Mouse (Mus musculus): ENCODE data around the gene Ftl1. TPM values are rescaled to one million over a fixed set of nuclear protein-coding genes. Genes with fewer than 3 reads are reported as not detected.

Gene Ftl1
- total and polyA plus RNA-seq, 3 experiments: 31.2 to 1,027 (median 142) TPM

- TF ChIP-seq UBTF (IDR thresholded peaks at IDR 0.05; ENCODE audit: low read depth, low read length) (no peak), CHD1 (IDR thresholded peaks at IDR 0.05; ENCODE audit: low read depth, low read length) (0 out of 2 replicates have a peak, but pooled peaks have one; percentile 52), MAZ (IDR thresholded peaks at IDR 0.05; ENCODE audit: low read depth, low read length) (0 out of 2 replicates have a peak, but pooled peaks have one; percentile 17), GABPA (IDR thresholded peaks at IDR 0.05; ENCODE audit: insufficient replicate concordance, low read depth, low read length) (no peak; the same call in 1 of the 2 replicates), MXI1 (IDR thresholded peaks at IDR 0.05; ENCODE audit: low read depth, low read length) (peak; percentile 94; the same call in 1 of the 2 replicates), EP300 (IDR thresholded peaks at IDR 0.05; ENCODE audit: low read length) (0 out of 2 replicates have a peak, but pooled peaks have one; percentile 5), USF2 (conservative IDR thresholded peaks at IDR 0.05; ENCODE audit: low read depth, low read length) (peak; percentile 99), SMC3 (IDR thresholded peaks at IDR 0.05; ENCODE audit: low read depth, low read length) (no peak), MAX (IDR thresholded peaks at IDR 0.05; ENCODE audit: low read length) (peak; percentile 99), SIN3A (IDR thresholded peaks at IDR 0.05; ENCODE audit: low read length) (peak; percentile 87), TCF12 (IDR thresholded peaks at IDR 0.05; ENCODE audit: low read depth, low read length) (peak; percentile 79; the same call in 1 of the 2 replicates), IRF4 (IDR thresholded peaks at IDR 0.05; ENCODE audit: low read depth, low read length) (peak; percentile 65)
Observed at GRCm38 (mm10) chr7:45466283-45467089, 6.8 kb upstream of the Ftl1 start, which contains the start of gene Bax (continued).

- peak overlapping the region; percentile 68 for H3K27ac ChIP-seq (ENCODE audit: insufficient read depth, low read depth)
Observed at GRCm38 (mm10) chr7:45465549-45465948, 5.9 kb upstream of the Ftl1 start.

More at GRCm38 (mm10) chr7:45465549-45465948, 5.9 kb upstream of the Ftl1 start:
- Histone ChIP-seq H3K79me2 (replicated peaks; ENCODE audit: control insufficient read depth, extremely low read depth, insufficient read depth, poor library complexity, severe bottlenecking) (peaks cover 30% of the 10 kb centered on the region), H3K9me3 (replicated peaks; ENCODE audit: low read length) (peaks cover 3% of the 10 kb centered on the region), H3K4me1 (ENCODE audit: control insufficient read depth in 1 of 2, insufficient read depth in 2 of 2) (peaks cover 14 to 35% of the 10 kb centered on the region in 2 experiments), H3K4me2 (ENCODE audit: insufficient read depth, low read depth, poor library complexity, severe bottlenecking) (peak overlapping the region; percentile 78), H3K27me3 (replicated peaks) (no peaks in the 10 kb centered on the region), H3K36me3 (replicated peaks in 1 of 2; ENCODE audit: control insufficient read depth in 1 of 2, insufficient read depth in 1 of 2, low read length in 1 of 2) (peaks cover 24 to 35% of the 10 kb centered on the region in 2 experiments), H3K4me3 (replicated peaks in 1 of 3; ENCODE audit: low read depth in 2 of 3, low read length in 2 of 3, poor library complexity in 1 of 3) (peak overlapping the region; percentile 73 to 81 (median 77)), H3K9ac (ENCODE audit: insufficient read depth, low read depth) (peak overlapping the region; percentile 81)
- in situ Hi-C loops (cut with MboI; ENCODE audit: low pct_ligation_motif_present, low pct_unique_long_range_greater_than_20kb, low sequenced_read_pairs): loop anchor here (5.0 to 10.0 kb wide), 2 partner anchors 97 to 219 kb away; partner anchors contain the start of gene Ntn5
- DNase-seq (ENCODE audit: extremely low read depth): peak; percentile 71
- dilution Hi-C loops (cut with MboI; ENCODE audit: extremely low pct_ligation_motif_present, extremely low pct_unique_long_range_greater_than_20kb, low sequenced_read_pairs): no loop called here
- TF ChIP-seq MEF2A (IDR thresholded peaks at IDR 0.05; ENCODE audit: borderline replicate concordance, low read depth, low read length) (peak; percentile 65; the same call in 1 of the 2 replicates), E2F4 (IDR thresholded peaks at IDR 0.05; ENCODE audit: insufficient replicate concordance, low read depth, low read length) (no peak), USF1 (IDR thresholded peaks at IDR 0.05; ENCODE audit: low read depth, low read length) (no peak), MAX (IDR thresholded peaks at IDR 0.05; ENCODE audit: low read length) (peak; percentile 55; the same call in 1 of the 2 replicates), SIN3A (IDR thresholded peaks at IDR 0.05; ENCODE audit: low read length) (peak; percentile 85), TCF12 (IDR thresholded peaks at IDR 0.05; ENCODE audit: low read depth, low read length) (peak; percentile 59; the same call in 1 of the 2 replicates), RAD21 (IDR thresholded peaks at IDR 0.05; ENCODE audit: low read depth, low read length) (peak; percentile 64), CHD1 (IDR thresholded peaks at IDR 0.05; ENCODE audit: low read depth, low read length) (no peak), UBTF (IDR thresholded peaks at IDR 0.05; ENCODE audit: low read depth, low read length) (0 out of 2 replicates have a peak, but pooled peaks have one; percentile 57), MYC (IDR thresholded peaks at IDR 0.05; ENCODE audit: low read depth, low read length) (no peak; the same call in 1 of the 2 replicates), NRF1 (IDR thresholded peaks at IDR 0.05; ENCODE audit: low read depth, low read length) (peak; percentile 36; the same call in 1 of the 2 replicates), POLR2A (IDR thresholded peaks at IDR 0.05; ENCODE audit: low read depth, low read length) (peak; percentile 44; the same call in 1 of the 2 replicates), MAZ (IDR thresholded peaks at IDR 0.05; ENCODE audit: low read depth, low read length) (peak; percentile 40; the same call in 1 of the 2 replicates), ETS1 (conservative IDR thresholded peaks at IDR 0.05; ENCODE audit: low read depth, low read length) (no peak), SMC3 (IDR thresholded peaks at IDR 0.05; ENCODE audit: low read depth, low read length) (peak; percentile 39), TBP (conservative IDR thresholded peaks at IDR 0.05; ENCODE audit: low read depth, low read length) (0 out of 2 replicates have a peak, but pooled peaks have one; percentile 37), BHLHE40 (IDR thresholded peaks at IDR 0.05; ENCODE audit: low read depth, low read length) (peak; percentile 74), MXI1 (IDR thresholded peaks at IDR 0.05; ENCODE audit: low read depth, low read length) (peak; percentile 89; the same call in 1 of the 2 replicates), IRF4 (IDR thresholded peaks at IDR 0.05; ENCODE audit: low read depth, low read length) (no peak), POLR2AphosphoS2 (IDR thresholded peaks at IDR 0.05; ENCODE audit: low read depth, low read length) (no peak), MAFK (IDR thresholded peaks at IDR 0.05; ENCODE audit: insufficient replicate concordance, low read length) (no peak), HCFC1 (IDR thresholded peaks at IDR 0.05; ENCODE audit: low read depth, low read length) (no peak), CTCF (conservative IDR thresholded peaks at IDR 0.05 in 1 of 2, IDR thresholded peaks at IDR 0.05 in 1 of 2; ENCODE audit: low read depth in 2 of 2, low read length in 2 of 2) (peak in 1 of 2 experiments; percentile 78; a peak in 2 of 4 replicates), NELFE (IDR thresholded peaks at IDR 0.05; ENCODE audit: low read depth, low read length) (0 out of 2 replicates have a peak, but pooled peaks have one; percentile 35)

All from CH12.LX (cell line).